Mouse (Mus musculus) spleen, adult 12 weeks (tissue): ENCODE results near the gene Hdac11.
"Not testable (repeated sequence)": the region's sequence is repeated elsewhere in the genome, so short reads cannot be mapped to it uniquely, and the experiment has no call there.

Experiments used
- DNase-seq: peaks from one replicate; pipeline ENCODE4 v3.0.0; 2022; ENCODE audit warnings: low spot score

The Hdac11 gene

GRCm38 (mm10) chr6:91205346-91205745 lies 48.9 kb downstream of the Hdac11 start:
- no peak for DNase-seq

- DNase-seq, result no peak
Observed at GRCm38 (mm10) chr6:91205791-91206190, 49.3 kb downstream of the Hdac11 start.

GRCm38 (mm10) chr6:91207491-91207890 lies 51.0 kb downstream of the Hdac11 start:
- DNase-seq, result no peak

- DNase-seq, result no peak
Observed at GRCm38 (mm10) chr6:91209780-91210179, 53.3 kb downstream of the Hdac11 start.

- DNase-seq, result no peak
Observed at GRCm38 (mm10) chr6:91210852-91211251, 54.4 kb downstream of the Hdac11 start.

GRCm38 (mm10) chr6:91212155-91212554 lies 55.7 kb downstream of the Hdac11 start, which contains the start of gene Fbln2:
Gene Fbln2, plus strand, starts transcription at chr6:91212455.
- not testable (repeated sequence) for DNase-seq

GRCm38 (mm10) chr6:91212571-91212970 lies 56.1 kb downstream of the Hdac11 start:
- no peak for DNase-seq

- DNase-seq, result no peak
Observed at GRCm38 (mm10) chr6:91213287-91214218, 57.1 kb downstream of the Hdac11 start.

- no peak for DNase-seq
Observed at GRCm38 (mm10) chr6:91215454-91215853, 59.0 kb downstream of the Hdac11 start.

GRCm38 (mm10) chr6:91218445-91218844 lies 62.0 kb downstream of the Hdac11 start:
- DNase-seq, result no peak

GRCm38 (mm10) chr6:91218871-91219270 lies 62.4 kb downstream of the Hdac11 start:
- DNase-seq, result no peak

- no peak for DNase-seq
Observed at GRCm38 (mm10) chr6:91220062-91220461, 63.6 kb downstream of the Hdac11 start.

GRCm38 (mm10) chr6:91221094-91221493 lies 64.6 kb downstream of the Hdac11 start:
- no peak for DNase-seq

- no peak for DNase-seq
Observed at GRCm38 (mm10) chr6:91222694-91223346, 66.4 kb downstream of the Hdac11 start.
